Mouse (Mus musculus) forebrain, embryonic 14.5 days (tissue): ENCODE measurements around the gene Tfeb. TPM values are rescaled to one million over a fixed set of nuclear protein-coding genes. Genes with fewer than 3 reads are reported as not detected.

Experiments
- ATAC-seq: fragments of 200-750 bp; cut with Nextera tagmentation; 2 replicates; pipeline ENCODE4 v1.8.0; 2017; ENCODE audit warnings: mild to moderate bottlenecking, moderate library complexity
- DNase-seq: peaks from one replicate; pipeline ENCODE4 v3.0.0-alpha.2; 2015; ENCODE audit warnings: low spot score
- H3K27ac ChIP-seq: fragments of 300-500 bp; sonication (generic); 2 replicates; pipeline ENCODE4 v1.5.1; 2014; ENCODE audit warnings: low read depth, mild to moderate bottlenecking, control low read depth, low read length, moderate library complexity
- H3K27me3 ChIP-seq: fragments of 300-500 bp; sonication (generic); replicated peaks from 2 replicates; pipeline ENCODE4 v1.6.1; 2014; ENCODE audit warnings: low read length, control low read depth, mixed read lengths; ENCODE audit not compliant: control insufficient read depth, insufficient read depth
- H3K36me3 ChIP-seq: fragments of 300-500 bp; sonication (generic); 2 replicates; pipeline ENCODE4 v1.6.1; 2014; ENCODE audit warnings: low read length, control low read depth; ENCODE audit not compliant: control insufficient read depth, insufficient read depth
- H3K4me1 ChIP-seq: fragments of 300-500 bp; sonication (generic); 2 replicates; pipeline ENCODE4 v1.6.1; 2014; ENCODE audit warnings: antibody characterized with exemption, low read length, control low read depth; ENCODE audit not compliant: control insufficient read depth, insufficient read depth
- H3K4me2 ChIP-seq: fragments of 300-500 bp; sonication (generic); 2 replicates; pipeline ENCODE4 v1.6.1; 2014; ENCODE audit warnings: mild to moderate bottlenecking, control low read depth, low read length
- H3K4me3 ChIP-seq: fragments of 300-500 bp; sonication (generic); 2 replicates; pipeline ENCODE4 v1.5.1; 2014; ENCODE audit warnings: low read depth, low read length, control low read depth
- H3K9ac ChIP-seq: fragments of 300-500 bp; sonication (generic); 2 replicates; pipeline ENCODE4 v1.6.1; 2014; ENCODE audit warnings: mild to moderate bottlenecking, low read length, control low read depth, moderate library complexity
- H3K9me3 ChIP-seq: fragments of 300-500 bp; sonication (generic); replicated peaks from 2 replicates; pipeline ENCODE4 v1.6.1; 2016; ENCODE audit warnings: low read length, control low read depth, mixed read lengths; ENCODE audit not compliant: control insufficient read depth
- WGBS: fragments of 180-500 bp; shearing (Covaris S2); extraction: QIAGEN DNeasy Blood & Tissue Kit; methylation state at CpG from one replicate; pipeline ENCODE4 v1.1.7; 2014; 5-methylcytosine and 5-hydroxymethylcytosine counted together
- polyA plus RNA-seq: library from polyadenylated mRNA; unstranded; fragments of >200 nt; fragmentation: Nextera tagmentation; extraction: Ambion mirVana; gene quantifications from 2 replicates; pipeline ENCODE4 v1.2.1, GENCODE M21; 2014

Tfeb gene
- polyA plus RNA-seq, 1 experiment from 2014 or later: 2.4 TPM

DNA sequence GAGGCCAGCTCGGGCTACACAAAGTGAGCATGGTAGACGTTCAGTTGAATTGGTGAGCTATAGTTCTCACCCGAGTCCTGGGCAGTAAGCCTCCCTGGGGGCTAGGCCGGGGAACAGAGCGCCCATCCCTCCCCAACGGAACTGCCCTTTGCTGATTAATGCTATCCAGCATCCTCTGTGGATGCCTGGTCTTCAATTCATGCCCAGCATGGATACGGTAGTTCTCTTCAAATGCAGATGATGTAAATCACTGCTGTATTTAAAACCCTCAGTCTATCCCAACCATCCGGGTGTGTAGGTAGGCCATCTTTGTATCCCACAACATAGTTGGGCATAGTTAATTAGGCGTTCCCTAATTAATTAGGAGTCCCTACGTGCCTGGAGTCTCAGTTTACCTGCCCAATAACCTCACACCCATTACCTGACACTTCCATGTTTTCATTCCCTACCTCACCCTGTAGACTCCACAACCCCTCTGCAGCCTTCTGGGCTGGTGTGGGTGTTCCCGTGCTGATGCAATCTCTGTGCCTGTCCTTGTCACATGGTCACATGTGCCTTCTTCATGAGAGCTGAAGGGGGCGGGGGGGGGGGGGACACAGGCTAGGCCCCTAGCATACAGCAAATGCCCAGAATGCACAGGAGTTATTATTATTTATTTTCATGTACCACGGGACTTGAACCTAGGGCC is 81.4 kb downstream of the Tfeb start:
- DNase-seq (no peak), ATAC-seq (no peak)
- no peaks in the 10 kb centered on the region; the same call in 1 of the 2 replicates for H3K4me1 ChIP-seq
- H3K4me3 ChIP-seq: no peak overlapping the region
- WGBS: 66% methylated on average over 13 of the region's 13 CpGs
- H3K9me3 ChIP-seq: no peaks in the 10 kb centered on the region
- no peaks in the 10 kb centered on the region for H3K36me3 ChIP-seq
- H3K27me3 ChIP-seq: no peaks in the 10 kb centered on the region
- H3K27ac ChIP-seq: no peak overlapping the region
- H3K9ac ChIP-seq: no peak overlapping the region
- no peak overlapping the region for H3K4me2 ChIP-seq

DNA sequence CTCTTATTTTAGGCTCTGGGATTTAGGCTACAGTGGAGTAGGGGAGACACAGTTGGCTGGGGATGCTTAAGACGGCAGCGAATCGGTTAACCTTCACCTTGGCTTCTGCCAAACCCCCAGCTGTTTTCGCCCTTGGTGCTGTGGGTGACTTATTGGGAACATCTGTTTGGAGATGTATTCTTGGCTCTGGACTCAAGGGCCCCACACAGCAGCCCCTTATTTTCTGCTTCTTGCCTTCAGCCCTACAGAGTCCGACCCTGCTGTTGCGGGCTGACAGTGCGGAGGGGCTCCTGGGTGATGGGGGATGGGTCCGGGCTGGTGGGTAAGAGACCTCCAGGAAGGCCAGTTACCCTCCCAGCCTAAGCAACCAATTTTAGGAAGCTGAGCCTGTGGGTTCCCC is 84.5 kb downstream of the Tfeb start:
- WGBS: 69% methylated on average over 8 of the region's 8 CpGs
- no peak overlapping the region for H3K9ac ChIP-seq
- H3K4me1 ChIP-seq: no peaks in the 10 kb centered on the region
- no peak overlapping the region for H3K4me3 ChIP-seq
- H3K27me3 ChIP-seq: no peaks in the 10 kb centered on the region
- no peak overlapping the region for H3K4me2 ChIP-seq
- H3K9me3 ChIP-seq: no peaks in the 10 kb centered on the region
- no peaks in the 10 kb centered on the region for H3K36me3 ChIP-seq
- DNase-seq (no peak), ATAC-seq (no peak)
- no peak overlapping the region for H3K27ac ChIP-seq

- Histone ChIP-seq H3K4me3 (no peak overlapping the region), H3K27ac (no peak overlapping the region), H3K9ac (no peak overlapping the region), H3K27me3 (peaks cover 33% of the 10 kb centered on the region), H3K4me2 (0 out of 2 replicates have a peak overlapping the region, but pooled peaks have one; percentile 97), H3K9me3 (no peaks in the 10 kb centered on the region), H3K4me1 (peaks cover 2% of the 10 kb centered on the region; the same call in 1 of the 2 replicates), H3K36me3 (no peaks in the 10 kb centered on the region)
- ATAC-seq (no peak), DNase-seq (no peak)
- 7% methylated on average over 9 of the region's 9 CpGs for WGBS
Measured at GRCm38 (mm10) chr17:47831161-47831560, 94.3 kb downstream of the Tfeb start.

DNA sequence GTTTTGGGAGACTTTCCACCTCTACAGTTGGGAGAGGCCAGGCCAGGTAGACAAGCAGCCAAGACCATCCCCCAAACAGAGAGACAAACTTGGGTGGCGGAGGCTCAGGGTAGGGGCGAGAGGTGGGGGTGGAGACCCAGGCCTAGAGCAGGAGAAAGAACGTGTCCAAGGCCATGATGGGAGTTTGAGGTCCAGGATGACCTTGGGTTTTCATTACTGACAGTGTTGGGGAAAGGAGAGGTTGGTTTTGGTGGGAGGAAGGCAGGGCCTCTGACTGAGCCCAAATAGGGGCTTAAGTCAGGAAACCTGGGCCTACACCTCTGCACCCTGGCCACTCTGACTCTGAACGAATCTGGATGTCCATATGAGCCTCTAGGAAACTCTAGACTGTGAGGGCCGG is 94.9 kb downstream of the Tfeb start:
- DNase-seq (no peak), ATAC-seq (no peak)
- WGBS: 54% methylated on average over 5 of the region's 5 CpGs
- Histone ChIP-seq H3K9ac (no peak overlapping the region), H3K4me2 (peak overlapping the region; percentile 97; the same call in 1 of the 2 replicates), H3K36me3 (no peaks in the 10 kb centered on the region), H3K4me3 (no peak overlapping the region; the same call in 1 of the 2 replicates), H3K9me3 (no peaks in the 10 kb centered on the region), H3K4me1 (peaks cover 2% of the 10 kb centered on the region; the same call in 1 of the 2 replicates), H3K27ac (no peak overlapping the region), H3K27me3 (peaks cover 33% of the 10 kb centered on the region)

- Histone ChIP-seq H3K4me3 (peak overlapping the region; percentile 44), H3K27me3 (peaks cover 33% of the 10 kb centered on the region), H3K4me1 (peaks cover 2% of the 10 kb centered on the region; the same call in 1 of the 2 replicates), H3K9ac (peak overlapping the region; percentile 65), H3K36me3 (no peaks in the 10 kb centered on the region), H3K9me3 (no peaks in the 10 kb centered on the region), H3K27ac (no peak overlapping the region), H3K4me2 (peak overlapping the region; percentile 97)
- ATAC-seq (peak; percentile 44), DNase-seq (no peak)
- 4% methylated on average over 17 of the region's 17 CpGs for WGBS
Measured at GRCm38 (mm10) chr17:47832501-47833028, 95.7 kb downstream of the Tfeb start.

GRCm38 (mm10) chr17:47833029-47833627 is 96.3 kb downstream of the Tfeb start:
- peak overlapping the region; percentile 44 for H3K4me3 ChIP-seq
- H3K4me2 ChIP-seq: peak overlapping the region; percentile 97
- no peaks in the 10 kb centered on the region for H3K9me3 ChIP-seq
- DNase-seq (peak; percentile 53), ATAC-seq (peak; percentile 59)
- peaks cover 2% of the 10 kb centered on the region; the same call in 1 of the 2 replicates for H3K4me1 ChIP-seq
- 0% methylated on average over 30 of the region's 45 CpGs for WGBS
- peaks cover 37% of the 10 kb centered on the region for H3K27me3 ChIP-seq
- no peak overlapping the region for H3K27ac ChIP-seq
- H3K9ac ChIP-seq: peak overlapping the region; percentile 65
- H3K36me3 ChIP-seq: no peaks in the 10 kb centered on the region

DNA sequence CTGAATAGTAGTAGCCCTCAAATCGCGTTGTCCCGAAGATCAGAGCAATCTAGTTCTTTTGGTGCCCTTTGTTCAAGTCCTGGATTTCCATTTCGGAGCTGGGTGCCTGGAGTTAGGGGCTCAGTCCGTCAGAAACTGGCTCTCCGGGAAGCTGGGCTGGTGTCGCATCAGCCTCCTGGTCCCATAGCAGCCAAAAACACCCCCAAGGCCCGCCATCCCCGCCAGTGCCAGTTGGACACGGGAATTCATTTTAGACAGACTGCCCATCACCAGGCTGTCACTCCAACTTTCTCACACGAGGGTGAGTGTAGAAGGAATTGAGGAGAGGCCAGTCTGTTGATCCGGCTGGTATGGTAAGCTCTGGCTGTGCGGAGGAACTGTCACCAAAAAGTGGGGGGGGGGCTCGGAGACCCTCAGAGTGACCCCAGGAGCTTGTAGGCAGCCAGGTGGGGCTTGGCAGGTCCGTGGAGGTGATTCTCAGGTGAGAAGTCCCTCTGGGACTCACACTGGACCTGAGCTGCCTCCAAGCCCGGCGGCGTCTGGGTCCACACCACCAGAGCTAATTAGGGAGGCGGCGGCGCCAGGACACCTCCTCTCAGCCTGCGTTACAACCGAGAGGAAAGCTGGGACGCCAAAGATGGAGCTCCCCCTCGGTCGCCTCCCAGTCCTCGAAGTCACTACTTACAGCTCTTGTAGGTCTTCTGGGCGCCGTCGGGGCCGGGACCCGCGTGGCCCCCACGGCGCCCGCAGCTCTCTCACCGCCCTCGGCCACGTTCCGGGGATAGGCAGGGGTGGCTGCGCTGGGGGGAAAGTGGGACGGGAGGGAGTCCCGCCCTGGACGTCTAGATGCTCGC is 97.0 kb downstream of the Tfeb start:
- peak overlapping the region; percentile 97 for H3K4me2 ChIP-seq
- H3K4me1 ChIP-seq: peaks cover 2% of the 10 kb centered on the region; the same call in 1 of the 2 replicates
- peak overlapping the region; percentile 44 for H3K4me3 ChIP-seq
- H3K9ac ChIP-seq: 0 out of 2 replicates have a peak overlapping the region, but pooled peaks have one; percentile 13
- H3K9me3 ChIP-seq: no peaks in the 10 kb centered on the region
- WGBS: under 1% methylated on average over 44 of the region's 45 CpGs
- ATAC-seq (no peak), DNase-seq (no peak)
- no peak overlapping the region for H3K27ac ChIP-seq
- H3K27me3 ChIP-seq: peaks cover 37% of the 10 kb centered on the region
- no peaks in the 10 kb centered on the region for H3K36me3 ChIP-seq

DNA sequence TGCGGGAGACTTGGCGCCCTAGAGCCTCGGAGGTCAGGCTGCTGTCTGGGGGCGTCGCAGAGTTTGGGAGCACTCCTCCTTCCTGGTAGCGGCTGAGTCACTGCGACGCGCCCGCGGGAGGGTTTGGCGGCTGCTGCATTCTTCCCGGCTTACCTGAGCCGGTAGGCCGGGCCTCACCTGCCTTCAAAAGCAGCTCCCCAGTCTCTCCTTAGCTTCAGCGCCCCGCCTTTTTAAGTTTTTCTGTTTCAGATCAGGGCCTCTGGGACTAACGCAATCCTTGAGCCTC is 97.6 kb downstream of the Tfeb start, which contains the start of gene Mdfi:
Gene Mdfi (minus strand): TSS at position 210 of the 286 bp plus-strand sequence.
- no peak for ATAC-seq
- H3K9ac ChIP-seq: 0 out of 2 replicates have a peak within 1 kb of the TSS, but pooled peaks have one; percentile 13
- H3K4me2 ChIP-seq: peak within 1 kb of the TSS; percentile 97
- 2% methylated on average over 18 of the region's 18 CpGs for WGBS
- DNase-seq: no peak
- H3K9me3 ChIP-seq: no peaks in the 10 kb centered on the region
- peaks cover 2% of the 10 kb centered on the region; the same call in 1 of the 2 replicates for H3K4me1 ChIP-seq
- peaks cover 37% of the 10 kb centered on the region for H3K27me3 ChIP-seq
- H3K4me3 ChIP-seq: peak within 1 kb of the TSS; percentile 44
- no peaks in the 10 kb centered on the region for H3K36me3 ChIP-seq
- no peak within 1 kb of the TSS for H3K27ac ChIP-seq
